Mouse (Mus musculus) heart, embryonic 12.5 days (tissue): ENCODE results near the gene Ret. TPM values are rescaled to one million over a fixed set of nuclear protein-coding genes. Genes with fewer than 3 reads are reported as not detected.

Experiments used
- ATAC-seq: fragments of 200-750 bp; cut with Nextera tagmentation; 2 replicates; pipeline ENCODE4 v1.8.0; 2017; ENCODE audit warnings: moderate TSS enrichment, moderate library complexity; ENCODE audit not compliant: insufficient number of reproducible peaks, low FRiP score
- H3K27ac ChIP-seq: fragments of 300-500 bp; sonication (generic); 2 replicates; pipeline ENCODE4 v1.5.1; 2016; ENCODE audit warnings: mild to moderate bottlenecking, moderate library complexity; ENCODE audit not compliant: poor library complexity, severe bottlenecking
- H3K27me3 ChIP-seq: fragments of 300-500 bp; sonication (generic); replicated peaks from 2 replicates; pipeline ENCODE4 v1.6.1; 2016; ENCODE audit warnings: mild to moderate bottlenecking, moderate library complexity
- H3K36me3 ChIP-seq: fragments of 300-500 bp; sonication (generic); 2 replicates; pipeline ENCODE4 v1.6.1; 2016; ENCODE audit warnings: mild to moderate bottlenecking, moderate library complexity
- H3K4me1 ChIP-seq: fragments of 300-500 bp; sonication (generic); replicated peaks from 2 replicates; pipeline ENCODE4 v1.6.1; 2016; ENCODE audit warnings: mild to moderate bottlenecking
- H3K4me2 ChIP-seq: fragments of 300-500 bp; sonication (generic); 2 replicates; pipeline ENCODE4 v1.6.1; 2016; ENCODE audit warnings: mild to moderate bottlenecking, moderate library complexity
- H3K4me3 ChIP-seq: fragments of 300-500 bp; sonication (generic); 2 replicates; pipeline ENCODE4 v1.5.1; 2016; ENCODE audit warnings: mild to moderate bottlenecking
- H3K9ac ChIP-seq: fragments of 300-500 bp; sonication (generic); 2 replicates; pipeline ENCODE4 v1.6.1; 2016; ENCODE audit warnings: mild to moderate bottlenecking, moderate library complexity
- H3K9me3 ChIP-seq: fragments of 300-500 bp; sonication (generic); replicated peaks from 2 replicates; pipeline ENCODE4 v1.6.1; 2016; ENCODE audit warnings: mild to moderate bottlenecking, moderate library complexity
- WGBS: fragments of 180-500 bp; shearing (Covaris S2); methylation state at CpG from one replicate; pipeline ENCODE4 v1.1.7; 2016; 5-methylcytosine and 5-hydroxymethylcytosine counted together
- polyA plus RNA-seq: library from polyadenylated mRNA; unstranded; fragments of >200 nt; fragmentation: Nextera tagmentation; extraction: Ambion mirVana; gene quantifications from 2 replicates; pipeline ENCODE4 v1.2.1, GENCODE M21; 2016

Gene Ret
- 0.11 and 0.18 TPM in 2 replicates for polyA plus RNA-seq

DNA sequence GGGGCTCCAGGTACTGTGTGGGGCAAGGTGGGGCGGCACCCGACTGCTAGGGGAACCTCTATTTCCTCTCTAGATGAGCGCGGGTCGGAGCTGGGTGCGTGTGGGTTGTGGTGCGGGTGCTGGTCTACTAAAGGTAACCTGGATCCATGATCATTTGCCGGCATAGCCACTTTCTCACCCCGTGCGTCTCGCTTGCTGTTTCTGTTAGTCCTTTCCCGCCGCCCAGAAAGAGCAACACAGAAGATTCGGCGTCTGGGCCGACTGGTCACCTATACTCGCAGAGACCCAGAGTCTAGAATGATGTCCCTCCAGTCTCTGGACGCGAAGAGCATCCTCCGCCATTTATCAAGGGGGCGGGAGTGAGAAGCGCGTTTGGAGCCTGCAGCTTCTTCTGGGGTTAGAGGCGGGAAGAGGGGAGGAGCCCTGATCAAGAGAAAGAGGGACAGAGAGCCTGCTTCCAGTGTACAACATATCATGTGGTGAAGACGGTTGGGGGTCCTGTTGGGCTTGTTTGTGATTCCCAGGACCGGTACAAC is at the start of gene Ret:
Ret (minus strand) TSS at position 279 of the 536 bp plus-strand sequence.
- H3K4me1 ChIP-seq = peaks cover 8% of the 10 kb centered on the region; the same call in 1 of the 2 replicates
- no peak within 1 kb of the TSS for H3K27ac ChIP-seq
- H3K9ac ChIP-seq = peak within 1 kb of the TSS; percentile 53
- H3K4me2 ChIP-seq = peak within 1 kb of the TSS; percentile 98
- H3K27me3 ChIP-seq = peaks cover 95% of the 10 kb centered on the region
- peak within 1 kb of the TSS; percentile 64 for H3K4me3 ChIP-seq
- no peak for ATAC-seq
- no peaks in the 10 kb centered on the region for H3K36me3 ChIP-seq
- WGBS = under 1% methylated on average over 26 of the region's 26 CpGs
- H3K9me3 ChIP-seq = no peaks in the 10 kb centered on the region

DNA sequence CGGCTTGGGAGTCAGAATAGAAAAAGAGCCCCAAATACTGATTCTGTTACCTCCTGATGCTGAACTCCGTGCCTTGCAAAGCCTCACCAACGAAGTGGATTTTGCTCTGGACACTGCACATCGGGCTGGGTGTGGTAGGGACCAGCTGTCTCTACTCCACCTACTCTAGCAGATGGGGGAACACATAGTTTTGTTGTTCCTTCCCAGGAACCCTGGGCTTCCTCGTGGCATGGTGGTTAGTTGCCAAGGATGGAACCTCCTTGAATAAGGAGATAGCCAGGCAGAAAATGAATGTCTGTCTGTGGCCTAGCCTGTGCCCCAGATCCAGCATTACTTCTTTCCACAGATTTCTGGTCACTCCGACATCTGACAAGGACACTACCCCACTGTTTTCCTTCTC is 49.6 kb upstream of the Ret start:
- Histone ChIP-seq H3K9me3 (no peaks in the 10 kb centered on the region), H3K4me3 (no peak overlapping the region), H3K27me3 (no peaks in the 10 kb centered on the region), H3K9ac (no peak overlapping the region), H3K27ac (no peak overlapping the region), H3K4me1 (no peaks in the 10 kb centered on the region), H3K36me3 (no peaks in the 10 kb centered on the region), H3K4me2 (no peak overlapping the region)
- ATAC-seq = no peak
- 82% methylated on average over 6 of the region's 6 CpGs for WGBS

DNA sequence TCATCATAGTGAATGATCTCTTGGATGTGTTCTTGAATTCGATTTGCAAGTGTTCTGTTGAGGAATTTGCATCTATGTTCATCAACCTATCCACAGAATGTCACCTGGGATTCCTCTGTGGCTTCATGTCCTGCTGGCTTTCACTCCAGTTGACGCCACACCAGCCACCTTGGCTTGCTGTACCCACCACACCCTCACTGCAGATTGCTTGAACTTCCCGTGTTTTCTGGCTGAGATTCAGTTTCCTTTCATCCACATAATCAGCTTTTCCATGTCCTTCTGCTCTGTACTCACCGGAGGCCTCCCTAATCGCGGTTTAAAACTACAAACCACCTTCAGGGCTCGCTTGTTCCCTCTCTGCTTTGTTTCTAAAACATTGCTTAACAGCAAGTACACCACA is 46.6 kb upstream of the Ret start:
- no peak overlapping the region for H3K4me3 ChIP-seq
- H3K9me3 ChIP-seq = no peaks in the 10 kb centered on the region
- no peak overlapping the region for H3K9ac ChIP-seq
- H3K4me1 ChIP-seq = no peaks in the 10 kb centered on the region
- no peaks in the 10 kb centered on the region for H3K27me3 ChIP-seq
- no peak for ATAC-seq
- no peak overlapping the region for H3K4me2 ChIP-seq
- no peaks in the 10 kb centered on the region for H3K36me3 ChIP-seq
- no peak overlapping the region for H3K27ac ChIP-seq
- WGBS = 60% methylated on average over 7 of the region's 7 CpGs

DNA sequence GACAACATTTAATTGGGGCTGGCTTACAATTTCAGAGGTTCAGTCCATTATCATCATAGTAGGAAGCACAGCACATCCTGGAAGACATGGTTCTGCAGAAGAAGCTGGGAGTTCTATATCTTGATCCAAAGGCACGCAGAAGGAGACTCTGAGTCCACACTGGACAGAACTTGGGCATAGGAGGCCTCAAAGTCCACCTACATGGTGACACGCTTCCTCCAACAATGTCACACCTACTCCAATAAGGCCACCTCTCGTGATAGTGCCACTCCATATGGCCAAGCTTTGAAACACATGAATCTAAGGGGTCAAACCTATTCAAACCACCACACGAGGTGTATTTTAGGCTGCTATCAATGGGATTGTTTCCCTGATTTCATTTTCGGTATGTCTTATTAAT is 45.4 kb upstream of the Ret start:
- no peak for ATAC-seq
- Histone ChIP-seq H3K9ac (no peak overlapping the region), H3K4me3 (no peak overlapping the region), H3K4me2 (no peak overlapping the region), H3K27me3 (0 out of 2 replicates have a peak, but pooled peaks cover 3% of the 10 kb centered on the region), H3K27ac (no peak overlapping the region), H3K36me3 (no peaks in the 10 kb centered on the region), H3K4me1 (no peaks in the 10 kb centered on the region), H3K9me3 (no peaks in the 10 kb centered on the region)
- WGBS = 81% methylated on average over 5 of the region's 5 CpGs

DNA sequence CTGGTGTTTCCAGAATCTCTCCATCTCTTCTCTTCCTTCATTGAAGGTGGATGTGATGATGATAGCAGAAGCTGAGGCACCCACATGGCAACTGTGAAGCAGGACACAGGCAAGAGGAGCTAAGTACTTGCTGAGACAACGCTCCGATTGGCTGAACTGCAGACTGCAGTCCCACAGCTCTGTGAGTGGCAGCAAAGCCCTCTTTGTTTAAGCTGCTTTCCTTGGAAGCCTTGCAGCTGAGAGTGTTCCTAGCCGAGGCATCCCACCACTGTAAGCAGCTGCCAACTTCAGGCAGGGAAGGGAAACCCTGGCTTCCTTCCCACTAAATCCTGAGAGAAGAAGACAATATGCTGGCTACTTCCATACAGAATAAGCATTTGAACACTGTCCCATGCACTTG is 28.6 kb upstream of the Ret start:
- peaks cover 10% of the 10 kb centered on the region for H3K27me3 ChIP-seq
- no peaks in the 10 kb centered on the region for H3K4me1 ChIP-seq
- no peak for ATAC-seq
- no peak overlapping the region for H3K4me2 ChIP-seq
- no peaks in the 10 kb centered on the region for H3K36me3 ChIP-seq
- H3K9me3 ChIP-seq = no peaks in the 10 kb centered on the region
- no peak overlapping the region for H3K4me3 ChIP-seq
- no peak overlapping the region for H3K9ac ChIP-seq
- 42% methylated on average over 3 of the region's 3 CpGs for WGBS
- no peak overlapping the region for H3K27ac ChIP-seq

DNA sequence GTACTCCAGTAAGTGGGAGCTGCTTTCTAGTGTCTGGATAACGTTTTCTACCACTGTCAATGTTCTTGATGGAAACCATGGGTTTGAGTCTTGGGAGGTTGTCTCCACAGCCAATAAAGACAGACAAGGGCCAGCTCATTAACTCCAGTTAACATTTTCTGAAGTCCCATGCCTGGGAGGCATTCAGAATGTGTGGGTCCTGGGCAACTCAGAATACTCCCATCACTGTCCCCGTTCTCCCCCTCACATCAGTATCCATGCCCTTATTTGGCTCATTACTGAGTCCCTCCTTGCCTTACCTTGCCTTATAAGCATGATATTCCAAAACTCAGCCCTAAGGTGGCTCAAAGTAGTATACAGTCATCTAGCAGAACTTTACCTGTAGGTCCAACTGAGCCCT is 25.0 kb upstream of the Ret start:
- ATAC-seq = no peak
- WGBS = 59% methylated on average over 2 of the region's 2 CpGs
- Histone ChIP-seq H3K4me1 (no peaks in the 10 kb centered on the region), H3K27ac (no peak overlapping the region), H3K4me2 (no peak overlapping the region), H3K27me3 (peaks cover 17% of the 10 kb centered on the region), H3K9ac (no peak overlapping the region), H3K9me3 (no peaks in the 10 kb centered on the region), H3K36me3 (no peaks in the 10 kb centered on the region), H3K4me3 (no peak overlapping the region)

DNA sequence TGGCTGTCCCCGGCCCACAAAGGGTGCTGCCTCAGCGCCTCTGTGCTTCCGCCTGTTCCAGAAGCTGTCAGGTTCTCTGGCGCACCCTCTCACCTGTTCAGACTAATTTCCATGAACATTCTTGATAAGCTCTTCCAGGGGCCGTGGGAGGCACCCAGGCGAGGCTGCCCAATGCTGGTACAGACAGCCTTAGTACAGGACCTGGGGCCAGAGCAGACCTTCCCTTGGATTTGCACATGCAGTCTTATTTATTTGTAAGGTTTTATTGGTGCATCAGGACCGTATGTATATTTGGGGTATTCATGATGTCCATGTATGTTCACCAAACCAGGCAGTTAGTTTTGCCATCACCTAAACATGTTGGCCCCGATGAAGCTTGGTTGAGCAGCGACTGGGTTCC is 18.2 kb upstream of the Ret start:
- Histone ChIP-seq H3K27me3 (0 out of 2 replicates have a peak, but pooled peaks cover 7% of the 10 kb centered on the region), H3K4me3 (no peak overlapping the region), H3K9ac (no peak overlapping the region), H3K4me2 (no peak overlapping the region), H3K9me3 (no peaks in the 10 kb centered on the region), H3K4me1 (no peaks in the 10 kb centered on the region), H3K27ac (no peak overlapping the region), H3K36me3 (no peaks in the 10 kb centered on the region)
- ATAC-seq = no peak
- 78% methylated on average over 9 of the region's 9 CpGs for WGBS

DNA sequence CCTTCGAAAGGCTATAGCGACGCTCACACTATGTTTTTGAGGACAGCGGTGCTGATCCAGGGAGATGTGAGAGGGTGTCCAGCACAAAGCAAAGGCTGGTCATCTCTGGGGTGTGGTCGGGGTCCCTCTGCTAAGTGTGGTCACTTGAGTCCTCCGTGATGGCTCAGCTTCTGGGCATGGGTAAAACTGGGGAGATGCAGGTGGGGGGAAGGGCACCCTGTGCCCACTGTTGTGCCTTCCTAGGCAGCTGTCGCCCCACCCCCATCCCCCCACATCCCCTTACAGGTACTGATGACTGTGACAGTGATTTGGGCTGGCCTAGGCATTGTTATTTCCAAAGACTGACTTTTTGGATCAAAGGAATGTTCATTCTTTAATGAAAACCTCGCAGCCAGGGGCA is 10.8 kb upstream of the Ret start:
- Histone ChIP-seq H3K4me2 (no peak overlapping the region), H3K9ac (no peak overlapping the region), H3K9me3 (no peaks in the 10 kb centered on the region), H3K4me3 (no peak overlapping the region), H3K27ac (no peak overlapping the region), H3K36me3 (no peaks in the 10 kb centered on the region), H3K27me3 (peaks cover 13% of the 10 kb centered on the region; the same call in 1 of the 2 replicates), H3K4me1 (no peaks in the 10 kb centered on the region; the same call in 1 of the 2 replicates)
- 83% methylated on average over 8 of the region's 8 CpGs for WGBS
- ATAC-seq = no peak

DNA sequence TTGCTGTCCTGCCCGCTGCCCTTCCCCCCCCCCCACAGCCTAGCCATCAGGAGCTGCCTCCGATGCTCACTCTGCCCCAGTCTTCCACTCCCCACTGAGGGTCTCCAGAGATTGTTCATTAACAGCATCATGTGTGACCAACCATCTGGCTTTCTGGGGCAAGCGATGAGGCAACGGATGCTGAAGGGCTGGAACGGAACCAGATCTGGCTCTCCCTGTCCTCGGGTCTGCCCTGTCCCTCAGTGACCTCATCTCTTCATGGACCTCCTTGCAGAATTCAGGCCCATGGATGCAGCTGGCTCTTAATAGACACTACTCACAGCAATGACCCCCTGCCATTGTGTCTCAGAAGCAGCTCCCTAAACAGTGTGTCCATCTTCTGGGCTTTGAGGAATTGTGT is 8.9 kb upstream of the Ret start:
- H3K4me2 ChIP-seq = no peak overlapping the region
- H3K27ac ChIP-seq = no peak overlapping the region
- ATAC-seq = no peak
- peaks cover 22% of the 10 kb centered on the region for H3K27me3 ChIP-seq
- 80% methylated on average over 6 of the region's 6 CpGs for WGBS
- H3K4me1 ChIP-seq = no peaks in the 10 kb centered on the region; the same call in 1 of the 2 replicates
- no peak overlapping the region for H3K9ac ChIP-seq
- H3K9me3 ChIP-seq = no peaks in the 10 kb centered on the region
- H3K36me3 ChIP-seq = no peaks in the 10 kb centered on the region
- no peak overlapping the region for H3K4me3 ChIP-seq

DNA sequence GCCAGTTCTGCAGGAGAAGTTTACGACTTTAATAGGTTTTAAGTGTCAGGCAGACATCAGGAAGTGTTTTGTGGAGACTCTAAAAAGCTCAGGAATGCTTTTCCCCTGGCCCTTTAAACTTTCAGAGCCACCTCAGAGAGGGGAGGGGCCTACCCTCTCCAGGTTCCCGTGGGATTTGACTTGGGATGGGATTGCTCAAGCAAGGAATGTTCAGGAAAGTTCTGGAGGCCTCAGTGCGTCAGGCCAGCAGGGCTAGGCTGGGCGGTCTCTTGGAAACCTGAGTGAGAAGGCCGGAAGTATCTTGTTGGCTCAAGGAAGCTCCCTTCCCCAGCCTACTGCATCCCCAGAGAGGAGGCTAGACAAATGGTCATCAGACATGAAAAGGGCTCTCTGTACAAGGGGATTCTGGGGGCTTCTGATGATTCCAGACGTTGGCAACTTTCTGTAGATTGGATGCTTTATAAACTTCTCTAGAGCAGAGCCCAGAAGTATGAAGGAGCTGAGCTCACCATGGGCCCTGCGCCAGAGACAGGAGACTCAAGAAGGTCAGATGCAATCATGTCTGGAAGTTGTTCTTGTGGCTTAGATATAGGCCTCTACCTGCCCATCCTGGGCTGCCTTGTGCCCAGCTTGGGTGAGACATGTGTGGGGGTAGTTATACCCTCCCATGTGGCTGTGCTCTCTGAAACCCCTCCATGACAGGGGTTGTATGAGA is 7.8 kb upstream of the Ret start:
- no peaks in the 10 kb centered on the region; the same call in 1 of the 2 replicates for H3K4me1 ChIP-seq
- H3K27me3 ChIP-seq = peaks cover 32% of the 10 kb centered on the region
- H3K4me3 ChIP-seq = no peak overlapping the region
- H3K27ac ChIP-seq = no peak overlapping the region
- no peak for ATAC-seq
- H3K4me2 ChIP-seq = no peak overlapping the region
- 48% methylated on average over 7 of the region's 7 CpGs for WGBS
- H3K9ac ChIP-seq = no peak overlapping the region
- H3K9me3 ChIP-seq = no peaks in the 10 kb centered on the region
- H3K36me3 ChIP-seq = no peaks in the 10 kb centered on the region

DNA sequence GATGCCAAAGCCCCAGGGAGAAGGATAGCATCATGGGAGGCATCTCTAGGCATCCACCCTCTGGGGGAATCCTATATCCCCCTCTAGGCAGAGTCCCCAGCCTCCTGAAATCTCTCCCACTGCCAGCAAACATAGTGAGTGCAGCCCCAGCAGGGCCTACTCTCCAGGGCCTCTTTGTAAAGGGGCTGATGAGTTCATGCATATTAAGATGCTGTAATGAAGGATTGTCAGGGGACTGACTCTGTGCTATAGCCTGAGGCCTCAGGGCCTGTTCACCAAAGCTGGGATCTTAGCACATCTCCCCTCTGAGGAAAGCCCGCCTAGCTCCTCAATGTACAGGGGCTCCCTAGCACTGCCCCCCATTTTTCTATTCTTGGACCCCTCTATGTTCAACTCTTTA is 6.6 kb upstream of the Ret start:
- no peak overlapping the region for H3K4me3 ChIP-seq
- H3K4me1 ChIP-seq = no peaks in the 10 kb centered on the region; the same call in 1 of the 2 replicates
- H3K27me3 ChIP-seq = peaks cover 43% of the 10 kb centered on the region
- H3K27ac ChIP-seq = no peak overlapping the region
- ATAC-seq = no peak
- no peak overlapping the region for H3K9ac ChIP-seq
- no peaks in the 10 kb centered on the region for H3K9me3 ChIP-seq
- H3K36me3 ChIP-seq = no peaks in the 10 kb centered on the region
- H3K4me2 ChIP-seq = no peak overlapping the region
- 81% methylated on average over 1 of the region's 1 CpGs for WGBS
